Mouse (Mus musculus) heart, embryonic 16.5 days (tissue): ENCODE data around the gene Wdr19. TPM values are rescaled to one million over a fixed set of nuclear protein-coding genes. Genes with fewer than 3 reads are reported as not detected.
A peak's percentile ranks its signal among the peaks of the same experiment; 100 is the strongest.

ENCODE experiments used
- ATAC-seq: fragments of 200-750 bp; cut with Nextera tagmentation; replicated peaks from 2 replicates; pipeline ENCODE4 v1.8.0; 2017; ENCODE audit warnings: moderate number of reproducible peaks; ENCODE audit not compliant: insufficient read depth, low FRiP score; ENCODE audit errors: extremely low read depth
- H3K27ac ChIP-seq: fragments of 300-500 bp; sonication (generic); 2 replicates; pipeline ENCODE4 v1.5.1; 2014; ENCODE audit warnings: mild to moderate bottlenecking, low read length, control low read depth, moderate library complexity
- H3K27me3 ChIP-seq: fragments of 300-500 bp; sonication (generic); 2 replicates; pipeline ENCODE4 v1.6.1; 2014; ENCODE audit warnings: low read length, mixed read lengths; ENCODE audit not compliant: control insufficient read depth, insufficient read depth
- H3K36me3 ChIP-seq: fragments of 300-500 bp; sonication (generic); 2 replicates; pipeline ENCODE4 v1.6.1; 2014; ENCODE audit not compliant: control insufficient read depth, insufficient read depth
- H3K4me1 ChIP-seq: fragments of 300-500 bp; sonication (generic); 2 replicates; pipeline ENCODE4 v1.6.1; 2014; ENCODE audit warnings: low read length, mixed read lengths; ENCODE audit not compliant: control insufficient read depth, insufficient read depth
- H3K4me2 ChIP-seq: fragments of 300-500 bp; sonication (generic); 2 replicates; pipeline ENCODE4 v1.6.1; 2014; ENCODE audit warnings: low read depth, mild to moderate bottlenecking, control low read depth, low read length
- H3K4me3 ChIP-seq: fragments of 300-500 bp; sonication (generic); 2 replicates; pipeline ENCODE4 v1.5.1; 2014; ENCODE audit warnings: mild to moderate bottlenecking, control low read depth, low read length
- H3K9ac ChIP-seq: fragments of 300-500 bp; sonication (generic); 2 replicates; pipeline ENCODE4 v1.6.1; 2014; ENCODE audit warnings: low read length, control low read depth
- H3K9me3 ChIP-seq: fragments of 300-500 bp; sonication (generic); replicated peaks from 2 replicates; pipeline ENCODE4 v1.6.1; 2016; ENCODE audit warnings: low read length; ENCODE audit not compliant: control insufficient read depth
- whole genome bisulfite sequencing: fragments of 180-500 bp; shearing (Covaris S2); extraction: QIAGEN DNeasy Blood & Tissue Kit; methylation state at CpG from one replicate; pipeline ENCODE4 v1.1.7; 2014; 5-methylcytosine and 5-hydroxymethylcytosine counted together
- polyA plus RNA-seq: library from polyadenylated mRNA; unstranded; fragments of >200 nt; fragmentation: Nextera tagmentation; extraction: Ambion mirVana; gene quantifications from 2 replicates; pipeline ENCODE4 v1.2.1, GENCODE M21; 2015

Gene Wdr19
- polyA plus RNA-seq, 1 experiment from 2014 or later, result 5.0 TPM

GRCm38 (mm10) chr5:65181160-65181793 lies 18.2 kb upstream of the Wdr19 start:
- Histone ChIP-seq H3K36me3 (no peaks in the 10 kb centered on the region), H3K9ac (peak overlapping the region; percentile 59; the same call in 1 of the 2 replicates), H3K27ac (peak overlapping the region; percentile 83), H3K4me2 (peak overlapping the region; percentile 58), H3K4me3 (peak overlapping the region; percentile 24), H3K4me1 (peaks cover 28% of the 10 kb centered on the region), H3K9me3 (no peaks in the 10 kb centered on the region), H3K27me3 (no peaks in the 10 kb centered on the region)
- ATAC-seq, result peak; percentile 81
- WGBS, result 36% methylated on average over 21 of the region's 21 CpGs

DNA sequence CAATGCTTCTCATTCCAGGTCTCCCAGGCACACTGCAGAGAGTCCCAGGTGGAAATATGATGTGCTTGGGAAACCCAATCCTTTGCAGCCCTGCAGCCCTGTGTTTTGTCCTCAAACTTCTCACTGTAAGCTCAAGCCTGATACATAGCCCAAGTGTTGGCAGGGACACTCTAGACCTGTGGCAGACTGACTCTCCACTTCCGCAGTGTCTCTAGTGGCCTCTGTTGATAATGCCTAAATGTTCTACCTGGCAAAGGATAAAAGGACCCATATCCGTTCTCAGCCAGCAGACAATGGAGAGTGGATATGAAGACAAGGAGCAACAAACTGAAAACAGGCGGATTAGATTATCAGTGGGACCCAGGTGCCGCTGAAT lies 17.7 kb upstream of the Wdr19 start:
- peaks cover 27% of the 10 kb centered on the region for H3K4me1 ChIP-seq
- H3K4me3 ChIP-seq, result no peak overlapping the region
- 43% methylated on average over 4 of the region's 4 CpGs for WGBS
- H3K9me3 ChIP-seq, result no peaks in the 10 kb centered on the region
- ATAC-seq, result peak; percentile 43
- H3K27ac ChIP-seq, result peak overlapping the region; percentile 83
- no peaks in the 10 kb centered on the region for H3K27me3 ChIP-seq
- H3K4me2 ChIP-seq, result peak overlapping the region; percentile 58
- no peaks in the 10 kb centered on the region for H3K36me3 ChIP-seq
- peak overlapping the region; percentile 59; the same call in 1 of the 2 replicates for H3K9ac ChIP-seq

GRCm38 (mm10) chr5:65182268-65182667 lies 17.2 kb upstream of the Wdr19 start:
- no peaks in the 10 kb centered on the region for H3K36me3 ChIP-seq
- no peak overlapping the region for H3K4me2 ChIP-seq
- H3K9ac ChIP-seq, result no peak overlapping the region
- peaks cover 22% of the 10 kb centered on the region for H3K4me1 ChIP-seq
- no peak overlapping the region for H3K4me3 ChIP-seq
- H3K9me3 ChIP-seq, result no peaks in the 10 kb centered on the region
- no peak for ATAC-seq
- H3K27ac ChIP-seq, result no peak overlapping the region
- no peaks in the 10 kb centered on the region for H3K27me3 ChIP-seq
- 83% methylated on average over 1 of the region's 1 CpGs for WGBS

DNA sequence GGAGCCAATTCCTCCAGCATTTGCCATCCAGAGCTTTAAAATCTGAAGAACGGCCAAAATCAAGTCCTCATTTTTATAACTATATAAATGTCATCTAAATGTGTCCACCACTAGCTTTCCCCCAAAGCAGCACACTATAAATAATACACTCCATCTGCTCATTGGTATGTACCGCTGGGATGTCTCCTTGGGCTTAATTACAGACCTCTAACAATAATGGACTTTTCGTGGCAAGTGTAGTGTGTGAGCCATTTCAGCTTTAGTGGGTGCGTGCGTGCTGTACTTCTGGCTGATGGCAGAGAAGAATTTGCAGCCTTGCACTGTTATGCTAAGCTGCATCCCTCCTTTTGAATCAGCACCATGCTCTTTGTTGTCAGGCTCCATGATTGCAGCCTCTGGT lies 7.9 kb upstream of the Wdr19 start:
- Histone ChIP-seq H3K9me3 (peaks cover 5% of the 10 kb centered on the region), H3K27ac (no peak overlapping the region), H3K4me3 (no peak overlapping the region), H3K4me1 (no peaks in the 10 kb centered on the region), H3K4me2 (no peak overlapping the region), H3K27me3 (no peaks in the 10 kb centered on the region), H3K36me3 (peaks cover 3% of the 10 kb centered on the region; the same call in 1 of the 2 replicates), H3K9ac (no peak overlapping the region)
- WGBS, result 90% methylated on average over 5 of the region's 5 CpGs
- no peak for ATAC-seq

DNA sequence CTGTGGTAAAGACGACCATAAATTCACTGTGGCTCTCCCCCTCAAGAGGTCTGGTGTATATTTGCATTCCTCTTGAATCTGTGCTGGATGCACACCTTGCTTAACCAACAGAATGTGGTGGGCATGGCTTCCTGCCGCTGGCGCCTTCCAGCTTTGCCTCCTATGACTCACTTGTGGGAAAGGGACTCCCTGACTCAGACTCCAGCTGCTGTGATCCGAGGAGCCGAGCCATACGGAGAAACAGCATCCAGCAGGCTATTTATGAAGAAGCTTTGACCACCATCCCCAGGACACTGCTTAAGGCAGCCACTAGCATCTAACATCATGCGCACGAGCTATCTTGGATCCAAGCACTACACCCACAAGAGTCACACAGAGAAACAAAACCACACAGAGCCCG lies 5.1 kb upstream of the Wdr19 start:
- Histone ChIP-seq H3K27ac (no peak overlapping the region), H3K36me3 (peaks cover 3% of the 10 kb centered on the region; the same call in 1 of the 2 replicates), H3K9me3 (peaks cover 5% of the 10 kb centered on the region), H3K9ac (no peak overlapping the region), H3K4me2 (no peak overlapping the region), H3K4me3 (no peak overlapping the region), H3K4me1 (0 out of 2 replicates have a peak, but pooled peaks cover 2% of the 10 kb centered on the region), H3K27me3 (no peaks in the 10 kb centered on the region)
- 76% methylated on average over 9 of the region's 9 CpGs for WGBS
- ATAC-seq, result no peak

DNA sequence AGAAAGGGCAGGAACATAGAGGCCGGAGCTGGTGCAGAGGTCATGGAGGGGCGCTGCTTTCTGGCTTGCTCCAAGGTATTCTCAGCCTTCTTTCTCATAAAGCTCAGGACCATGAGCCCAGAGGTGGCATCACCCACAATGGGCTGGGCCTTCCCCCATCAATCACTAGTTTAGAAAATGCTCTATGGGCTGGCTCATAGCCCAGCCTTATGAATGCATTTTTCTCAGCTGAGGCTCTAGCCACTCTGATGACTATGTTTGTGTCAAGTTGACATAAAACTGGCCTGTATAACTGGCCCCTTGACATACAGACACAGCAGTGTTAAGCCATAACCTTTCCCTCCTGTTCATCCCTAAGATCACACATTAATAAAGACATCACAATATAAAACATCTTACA lies 5.2 kb downstream of the Wdr19 start:
- WGBS, result 87% methylated on average over 2 of the region's 2 CpGs
- ATAC-seq, result no peak; the same call in 1 of the 2 replicates
- no peak overlapping the region for H3K9ac ChIP-seq

GRCm38 (mm10) chr5:65213321-65213720 lies 13.8 kb downstream of the Wdr19 start:
- H3K4me3 ChIP-seq, result no peak overlapping the region
- no peaks in the 10 kb centered on the region for H3K4me1 ChIP-seq
- H3K36me3 ChIP-seq, result no peaks in the 10 kb centered on the region; the same call in 1 of the 2 replicates
- H3K4me2 ChIP-seq, result no peak overlapping the region
- H3K9ac ChIP-seq, result no peak overlapping the region
- H3K9me3 ChIP-seq, result no peaks in the 10 kb centered on the region
- no peaks in the 10 kb centered on the region for H3K27me3 ChIP-seq
- ATAC-seq, result no peak; the same call in 1 of the 2 replicates
- WGBS, result 18% methylated on average over 7 of the region's 7 CpGs
- no peak overlapping the region for H3K27ac ChIP-seq

More for the DNA sequence above, 5.2 kb downstream of the Wdr19 start:
- H3K27ac ChIP-seq, result no peak overlapping the region
- no peak overlapping the region for H3K4me2 ChIP-seq
- no peak overlapping the region for H3K4me3 ChIP-seq
- H3K4me1 ChIP-seq, result peaks cover 6% of the 10 kb centered on the region
- no peaks in the 10 kb centered on the region for H3K27me3 ChIP-seq
- no peaks in the 10 kb centered on the region for H3K9me3 ChIP-seq
- H3K36me3 ChIP-seq, result no peaks in the 10 kb centered on the region

DNA sequence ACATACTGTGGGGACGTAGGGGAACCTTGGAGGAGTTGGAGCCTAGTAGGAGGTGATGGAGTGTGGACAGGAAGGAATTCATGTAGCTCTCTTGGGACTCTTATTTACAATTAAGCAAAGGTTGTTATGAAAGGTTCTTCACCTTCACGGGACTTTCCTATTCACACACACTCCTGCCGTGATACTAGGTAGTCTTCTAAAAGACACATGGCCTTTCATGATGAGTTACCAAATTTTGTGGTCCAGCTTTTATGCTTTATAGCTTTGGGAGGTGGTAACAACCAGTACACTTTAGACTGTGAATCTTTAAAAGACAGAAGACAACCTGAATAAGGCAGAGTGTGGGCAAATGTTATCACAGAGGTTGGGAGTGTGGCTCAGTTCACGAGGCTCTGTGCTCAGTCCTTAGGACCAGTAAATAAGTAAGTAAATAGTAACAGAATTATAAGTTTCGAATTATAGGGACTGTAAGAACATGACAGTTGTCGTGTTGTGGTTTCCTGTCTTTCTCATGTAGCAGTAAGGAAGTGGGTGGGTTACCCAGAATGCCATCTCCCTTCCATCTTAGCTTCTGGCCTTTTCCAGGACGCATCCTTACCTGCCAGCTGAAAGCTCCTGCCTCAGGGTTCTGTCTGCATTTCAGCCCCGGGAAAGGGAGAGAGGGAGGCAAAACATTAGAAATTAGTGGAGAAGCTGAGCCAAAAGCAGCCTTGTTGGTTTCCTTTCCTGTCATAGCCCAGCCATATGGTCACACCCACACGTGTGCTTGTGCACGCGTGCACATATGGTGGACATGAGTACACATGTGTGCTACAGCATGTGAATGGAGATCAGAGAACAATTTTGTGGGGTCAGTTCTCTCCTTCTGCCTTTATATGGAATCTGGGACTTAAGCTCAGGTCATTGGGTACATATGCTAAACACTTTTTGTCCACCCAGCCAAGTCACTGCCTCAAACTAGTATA lies 18.1 kb downstream of the Wdr19 start:
- Histone ChIP-seq H3K9ac (no peak overlapping the region), H3K36me3 (no peaks in the 10 kb centered on the region; the same call in 1 of the 2 replicates), H3K9me3 (no peaks in the 10 kb centered on the region), H3K4me2 (no peak overlapping the region), H3K4me1 (peaks cover 3% of the 10 kb centered on the region; the same call in 1 of the 2 replicates), H3K4me3 (no peak overlapping the region), H3K27me3 (no peaks in the 10 kb centered on the region), H3K27ac (no peak overlapping the region)
- no peak for ATAC-seq
- 79% methylated on average over 11 of the region's 11 CpGs for WGBS

DNA sequence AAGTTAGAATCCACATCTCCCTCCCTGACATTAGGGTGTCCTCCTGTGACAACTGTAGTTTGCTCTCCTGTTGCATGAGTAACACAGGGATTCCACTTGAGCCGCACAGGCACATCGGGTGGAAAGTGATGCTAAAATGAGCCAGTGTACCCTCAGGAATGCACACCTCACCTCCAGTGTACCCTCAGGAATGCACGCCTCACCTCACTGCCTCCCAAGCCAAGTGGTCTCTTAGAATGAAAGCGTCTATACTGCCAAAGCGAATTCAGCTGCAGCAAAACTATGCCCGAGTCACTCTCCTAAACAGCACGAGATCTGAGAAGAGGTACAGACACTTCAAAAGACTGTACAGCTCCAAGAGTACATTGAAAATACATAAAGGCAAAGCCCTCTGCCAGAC lies 21.5 kb downstream of the Wdr19 start:
- peaks cover 3% of the 10 kb centered on the region; the same call in 1 of the 2 replicates for H3K4me1 ChIP-seq
- H3K27ac ChIP-seq, result no peak overlapping the region
- whole genome bisulfite sequencing, result 45% methylated on average over 7 of the region's 7 CpGs
- H3K9me3 ChIP-seq, result no peaks in the 10 kb centered on the region
- H3K36me3 ChIP-seq, result peaks cover 5% of the 10 kb centered on the region; the same call in 1 of the 2 replicates
- ATAC-seq, result no peak
- H3K4me2 ChIP-seq, result no peak overlapping the region
- H3K27me3 ChIP-seq, result no peaks in the 10 kb centered on the region
- H3K9ac ChIP-seq, result no peak overlapping the region
- H3K4me3 ChIP-seq, result no peak overlapping the region
